Mouse (Mus musculus): ENCODE data around the gene Arhgap22.

GRCm38 (mm10) chr14:33373271-33373670 lies 159.4 kb downstream of the Arhgap22 start:
- TF ChIP-seq CTCF (IDR thresholded peaks at IDR 0.05; ENCODE audit: borderline replicate concordance, insufficient read depth, low read depth, low read length): no peak
- no peak for TF ChIP-seq POLR2A (IDR thresholded peaks at IDR 0.05; ENCODE audit: borderline replicate concordance, insufficient read depth, low read length)

All from cerebellum, adult 2 months (tissue).